Mouse (Mus musculus) heart, adult 2 months (tissue): ENCODE measurements around the gene Macrod2.

Source experiments
- CTCF ChIP-seq: fragments of 200-600 bp; IDR thresholded peaks from 2 replicates; pipeline ENCODE4 v1.8.1; 2022; ENCODE audit warnings: antibody characterized with exemption, mild to moderate bottlenecking, moderate library complexity
- EP300 ChIP-seq: fragments of 200-500 bp; IDR thresholded peaks from 2 replicates; pipeline ENCODE4 v1.6.1; 2011; ENCODE audit warnings: low read depth, low read length, control low read depth; ENCODE audit not compliant: insufficient read depth
- POLR2A ChIP-seq: fragments of 200-500 bp; IDR thresholded peaks from 2 replicates; pipeline ENCODE4 v1.6.1; 2011; ENCODE audit warnings: mild to moderate bottlenecking, low read depth, low read length, control low read depth; ENCODE audit not compliant: insufficient read depth

GRCm38 (mm10) chr2:142373978-142374377 lies 1978.9 kb downstream of the Macrod2 start:
- no peak for TF ChIP-seq CTCF
- no peak for TF ChIP-seq POLR2A
- no peak for TF ChIP-seq EP300
